Mouse (Mus musculus): ENCODE data around the gene Patz1. TPM values are rescaled to one million over a fixed set of nuclear protein-coding genes. Genes with fewer than 3 reads are reported as not detected.
A peak's percentile ranks its signal among the peaks of the same experiment; 100 is the strongest.

Patz1 gene
- 4.9 and 5.8 TPM in 2 replicates for polyA plus RNA-seq (2012; rRNA removed)

DNA sequence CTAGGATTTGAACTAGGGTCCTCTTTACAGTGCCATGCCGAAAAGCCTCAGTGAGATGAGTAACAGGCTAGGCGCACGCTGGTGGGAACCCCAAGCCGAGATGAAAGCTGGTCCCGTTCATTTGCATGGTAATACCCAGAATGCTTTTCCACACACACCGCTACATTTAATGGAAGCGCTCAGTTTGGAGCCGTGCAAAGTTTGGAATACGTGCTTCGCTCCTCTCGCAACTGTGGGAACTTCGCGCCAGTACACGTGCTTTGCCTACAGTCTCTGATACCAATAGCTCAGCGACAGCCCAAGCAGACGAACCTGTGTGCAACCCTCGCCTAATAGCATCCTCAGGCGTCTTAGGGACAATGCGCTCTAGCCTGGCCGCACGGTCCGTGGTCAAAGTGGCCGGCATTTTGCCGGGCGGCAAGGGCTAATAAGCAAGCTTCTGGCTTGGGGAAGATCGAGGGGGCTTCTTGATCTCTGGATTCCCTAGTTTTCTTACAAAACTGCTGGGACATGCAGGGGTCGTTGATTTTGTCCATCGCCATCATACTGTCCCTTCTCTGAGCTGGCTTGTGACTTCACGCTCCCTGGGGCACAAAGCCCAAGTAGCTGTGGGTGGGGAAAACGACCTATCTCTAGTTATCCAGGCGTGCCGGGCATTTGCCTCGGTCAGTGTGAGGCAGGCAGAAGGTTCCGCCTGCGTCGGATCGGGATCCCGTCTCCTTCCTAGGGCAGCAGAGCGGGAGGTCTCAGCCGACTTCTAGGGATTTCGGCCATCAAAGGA lies at the start of gene Patz1:
TSS of gene Patz1 (plus strand) at position 354 of the 781 bp plus-strand sequence.
- no peak for TF ChIP-seq CTCF (IDR thresholded peaks at IDR 0.05; ENCODE audit: control insufficient read depth, insufficient read depth, insufficient replicate concordance, low read depth, low read length)
- 0 out of 2 replicates have a peak, but pooled peaks have one; percentile 20 for TF ChIP-seq POLR2A (IDR thresholded peaks at IDR 0.05; ENCODE audit: control insufficient read depth, low read depth, low read length)
- Histone ChIP-seq H3K4me3 (ENCODE audit: control insufficient read depth, low read depth, low read length) (peak within 1 kb of the TSS; percentile 87), H3K4me1 (ENCODE audit: control insufficient read depth, insufficient read depth, low read length) (peaks cover 18% of the 10 kb centered on the region), H3K36me3 (ENCODE audit: control insufficient read depth, insufficient read depth, low read length) (no peaks in the 10 kb centered on the region), H3K27me3 (ENCODE audit: control insufficient read depth, insufficient read depth, low read length) (no peaks in the 10 kb centered on the region), H3K27ac (ENCODE audit: control insufficient read depth, insufficient read depth, low read depth, low read length) (peak within 1 kb of the TSS; percentile 88)

DNA sequence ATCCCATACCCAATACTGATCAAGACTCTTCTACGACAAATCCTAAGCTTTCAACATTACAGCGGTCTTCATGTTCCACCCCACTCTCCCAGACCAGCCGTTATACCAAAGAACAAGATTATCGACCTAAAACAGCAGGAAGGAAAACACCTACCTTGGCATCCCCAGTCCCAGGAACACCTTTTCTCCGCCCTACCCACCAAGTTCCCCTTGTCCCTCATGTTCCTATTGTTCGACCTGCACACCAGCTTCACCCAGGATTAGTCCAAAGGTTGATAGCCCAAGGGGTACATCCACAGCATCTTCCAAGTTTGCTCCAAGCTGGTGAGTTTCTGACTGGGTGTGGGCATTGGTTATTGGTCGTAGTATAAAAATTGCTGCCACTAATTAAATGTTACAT lies 46.3 kb upstream of the Patz1 start:
- no peak for TF ChIP-seq CTCF (IDR thresholded peaks at IDR 0.05; ENCODE audit: control insufficient read depth, insufficient read depth, insufficient replicate concordance, low read depth, low read length)
- TF ChIP-seq POLR2A (IDR thresholded peaks at IDR 0.05; ENCODE audit: control insufficient read depth, low read depth, low read length): no peak
- H3K36me3 ChIP-seq (ENCODE audit: control insufficient read depth, insufficient read depth, low read length): peaks cover 1% of the 10 kb centered on the region
- no peaks in the 10 kb centered on the region for H3K27me3 ChIP-seq (ENCODE audit: control insufficient read depth, insufficient read depth, low read length)
- H3K4me3 ChIP-seq (ENCODE audit: control insufficient read depth, low read depth, low read length): no peak overlapping the region
- no peak overlapping the region for H3K27ac ChIP-seq (ENCODE audit: control insufficient read depth, insufficient read depth, low read depth, low read length)
- no peaks in the 10 kb centered on the region for H3K4me1 ChIP-seq (ENCODE audit: control insufficient read depth, insufficient read depth, low read length)

DNA sequence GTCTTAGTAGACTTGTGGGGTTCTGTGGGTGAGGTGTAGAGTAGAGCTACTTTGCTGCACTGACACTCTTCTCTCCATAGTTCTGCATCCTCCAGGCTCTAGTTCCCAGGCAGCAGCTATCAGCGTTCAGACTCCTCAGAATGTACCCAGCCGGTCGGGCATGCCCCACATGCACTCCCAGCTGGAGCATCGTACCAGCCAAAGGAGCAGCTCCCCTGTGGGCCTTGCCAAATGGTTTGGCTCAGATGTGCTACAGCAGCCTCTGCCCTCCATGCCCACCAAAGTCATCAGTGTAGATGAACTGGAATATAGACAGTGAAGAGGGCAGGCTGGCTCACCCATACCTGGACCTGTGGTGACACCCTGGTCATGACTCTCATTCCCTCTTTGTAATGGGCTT lies 44.9 kb upstream of the Patz1 start:
- TF ChIP-seq POLR2A (IDR thresholded peaks at IDR 0.05; ENCODE audit: control insufficient read depth, low read depth, low read length) (no peak), CTCF (IDR thresholded peaks at IDR 0.05; ENCODE audit: control insufficient read depth, insufficient read depth, insufficient replicate concordance, low read depth, low read length) (no peak)
- Histone ChIP-seq H3K36me3 (ENCODE audit: control insufficient read depth, insufficient read depth, low read length) (peaks cover 1% of the 10 kb centered on the region), H3K27me3 (ENCODE audit: control insufficient read depth, insufficient read depth, low read length) (no peaks in the 10 kb centered on the region), H3K27ac (ENCODE audit: control insufficient read depth, insufficient read depth, low read depth, low read length) (no peak overlapping the region), H3K4me3 (ENCODE audit: control insufficient read depth, low read depth, low read length) (no peak overlapping the region), H3K4me1 (ENCODE audit: control insufficient read depth, insufficient read depth, low read length) (no peaks in the 10 kb centered on the region)

DNA sequence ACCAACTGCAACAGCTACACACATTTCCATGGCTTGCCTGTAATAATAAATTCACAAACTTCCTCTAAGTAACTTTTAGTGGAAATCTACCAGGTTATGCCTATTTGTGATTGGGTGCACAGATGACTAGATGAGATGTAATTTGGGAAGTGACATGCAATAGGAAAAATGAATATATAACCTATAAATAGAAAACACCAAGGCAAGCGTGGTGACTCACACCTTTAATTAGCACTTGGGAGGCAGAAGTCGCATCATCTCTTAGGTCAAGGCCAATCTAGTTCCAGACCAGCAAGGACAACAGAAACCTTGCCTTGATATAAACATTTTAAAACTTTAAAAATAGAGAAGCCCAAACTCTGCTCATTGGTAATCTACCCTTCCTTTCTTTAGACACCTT lies 41.3 kb upstream of the Patz1 start:
- Histone ChIP-seq H3K27ac (ENCODE audit: control insufficient read depth, insufficient read depth, low read depth, low read length) (no peak overlapping the region), H3K27me3 (ENCODE audit: control insufficient read depth, insufficient read depth, low read length) (no peaks in the 10 kb centered on the region), H3K4me3 (ENCODE audit: control insufficient read depth, low read depth, low read length) (no peak overlapping the region), H3K36me3 (ENCODE audit: control insufficient read depth, insufficient read depth, low read length) (peaks cover 1% of the 10 kb centered on the region), H3K4me1 (ENCODE audit: control insufficient read depth, insufficient read depth, low read length) (no peaks in the 10 kb centered on the region)
- TF ChIP-seq CTCF (IDR thresholded peaks at IDR 0.05; ENCODE audit: control insufficient read depth, insufficient read depth, insufficient replicate concordance, low read depth, low read length): no peak

DNA sequence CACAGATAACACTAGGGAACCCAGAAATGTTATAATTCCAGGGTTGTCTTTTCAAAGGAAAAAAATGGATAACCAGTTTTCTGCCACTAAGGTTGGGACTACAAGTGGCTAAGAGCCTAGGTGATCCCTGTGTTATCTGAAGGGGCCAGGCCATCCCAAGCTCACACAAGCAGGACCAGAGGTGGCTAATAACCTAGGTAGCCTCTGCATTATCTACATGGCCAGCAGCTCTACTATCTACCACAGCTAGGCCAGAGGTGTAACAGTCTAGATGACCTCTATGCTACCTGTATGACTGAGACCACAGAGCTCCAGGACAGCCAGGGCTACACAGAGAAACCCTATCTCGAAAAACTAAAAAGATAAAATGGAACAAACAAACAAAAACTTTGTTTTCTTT lies 29.1 kb upstream of the Patz1 start:
- H3K4me1 ChIP-seq (ENCODE audit: control insufficient read depth, insufficient read depth, low read length): no peaks in the 10 kb centered on the region
- H3K4me3 ChIP-seq (ENCODE audit: control insufficient read depth, low read depth, low read length): no peak overlapping the region
- TF ChIP-seq CTCF (IDR thresholded peaks at IDR 0.05; ENCODE audit: control insufficient read depth, insufficient read depth, insufficient replicate concordance, low read depth, low read length) (no peak), POLR2A (IDR thresholded peaks at IDR 0.05; ENCODE audit: control insufficient read depth, low read depth, low read length) (no peak)
- H3K27ac ChIP-seq (ENCODE audit: control insufficient read depth, insufficient read depth, low read depth, low read length): no peak overlapping the region
- H3K27me3 ChIP-seq (ENCODE audit: control insufficient read depth, insufficient read depth, low read length): no peaks in the 10 kb centered on the region
- peaks cover 4% of the 10 kb centered on the region for H3K36me3 ChIP-seq (ENCODE audit: control insufficient read depth, insufficient read depth, low read length)

DNA sequence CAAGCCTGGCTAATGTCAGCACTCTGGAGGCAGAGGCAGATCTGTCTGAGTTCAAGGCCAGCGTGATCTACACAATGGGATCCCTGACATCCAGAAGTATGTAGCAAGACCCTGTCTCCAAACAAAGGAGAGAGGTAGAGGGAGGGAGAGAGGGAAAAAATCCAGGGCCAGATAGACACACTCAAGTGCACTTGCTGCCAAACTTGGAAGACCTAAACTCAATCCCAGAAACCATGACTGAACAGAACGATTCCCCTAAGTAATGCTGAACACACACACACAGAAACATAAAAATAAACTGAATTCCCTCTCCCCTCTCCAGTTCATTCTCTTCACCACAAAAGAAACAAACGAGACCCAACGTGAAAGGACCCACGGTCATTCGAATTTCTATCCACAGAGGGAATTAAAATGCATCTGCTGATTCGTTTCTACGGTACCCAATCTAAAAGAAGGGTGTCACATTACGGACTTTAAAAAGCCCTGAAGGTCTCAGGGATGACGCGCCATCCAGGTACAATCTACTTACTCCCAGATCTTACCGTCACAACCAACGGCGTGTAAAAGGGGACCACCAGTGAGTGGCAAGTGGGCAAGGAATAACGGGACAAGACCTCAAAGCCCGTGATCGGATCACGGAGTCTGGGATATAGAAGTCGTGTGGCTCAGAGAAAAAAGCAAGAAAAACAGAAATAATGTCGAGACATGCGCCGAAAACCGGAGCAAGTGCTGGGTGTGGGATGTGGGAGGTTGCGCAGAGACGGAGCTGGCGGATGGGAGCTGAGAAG lies 23.2 kb upstream of the Patz1 start:
- Histone ChIP-seq H3K36me3 (ENCODE audit: control insufficient read depth, insufficient read depth, low read length) (peaks cover 2% of the 10 kb centered on the region), H3K27me3 (ENCODE audit: control insufficient read depth, insufficient read depth, low read length) (no peaks in the 10 kb centered on the region), H3K27ac (ENCODE audit: control insufficient read depth, insufficient read depth, low read depth, low read length) (peak overlapping the region; percentile 95), H3K4me3 (ENCODE audit: control insufficient read depth, low read depth, low read length) (peak overlapping the region; percentile 93), H3K4me1 (ENCODE audit: control insufficient read depth, insufficient read depth, low read length) (no peaks in the 10 kb centered on the region; the same call in 1 of the 2 replicates)
- TF ChIP-seq POLR2A (IDR thresholded peaks at IDR 0.05; ENCODE audit: control insufficient read depth, low read depth, low read length) (no peak), CTCF (IDR thresholded peaks at IDR 0.05; ENCODE audit: control insufficient read depth, insufficient read depth, insufficient replicate concordance, low read depth, low read length) (no peak)

DNA sequence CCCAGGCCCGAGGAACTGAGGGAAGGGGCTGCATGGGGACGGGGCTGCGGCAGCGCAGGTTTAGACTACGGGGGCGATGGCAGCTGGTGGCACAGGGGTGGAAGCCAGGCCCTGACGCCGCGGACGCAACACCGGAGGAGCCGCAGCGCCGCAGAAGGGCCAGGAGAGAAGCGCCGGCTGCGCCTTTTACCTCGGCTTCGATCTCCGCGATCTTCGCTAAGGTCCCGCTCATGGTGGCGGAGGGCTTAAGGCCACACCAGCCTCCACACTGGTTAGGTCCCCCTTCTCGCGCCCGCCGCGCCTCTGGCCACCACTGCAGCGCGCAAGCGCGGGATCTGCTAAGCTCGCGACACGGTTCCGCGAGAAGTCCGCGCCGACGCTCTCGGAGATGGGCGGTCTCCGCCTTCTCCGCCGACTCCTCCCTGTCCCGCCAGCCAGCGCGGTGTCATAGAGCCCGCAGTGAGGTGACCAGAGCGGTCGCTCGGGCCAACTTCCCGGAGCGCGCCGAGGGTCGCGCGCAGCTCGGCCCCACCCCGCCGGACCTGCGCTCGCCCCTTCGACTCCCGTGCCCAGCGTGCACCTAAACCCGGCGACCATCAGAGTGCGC lies 22.5 kb upstream of the Patz1 start, which contains the start of gene Drg1:
TSS of gene Drg1 (minus strand) at position 337 of the 607 bp plus-strand sequence.
- TF ChIP-seq CTCF (IDR thresholded peaks at IDR 0.05; ENCODE audit: control insufficient read depth, insufficient read depth, insufficient replicate concordance, low read depth, low read length) (no peak), POLR2A (IDR thresholded peaks at IDR 0.05; ENCODE audit: control insufficient read depth, low read depth, low read length) (peak; percentile 95)
- Histone ChIP-seq H3K4me3 (ENCODE audit: control insufficient read depth, low read depth, low read length) (peak within 1 kb of the TSS; percentile 93), H3K4me1 (ENCODE audit: control insufficient read depth, insufficient read depth, low read length) (no peaks in the 10 kb centered on the region; the same call in 1 of the 2 replicates), H3K36me3 (ENCODE audit: control insufficient read depth, insufficient read depth, low read length) (peaks cover 2% of the 10 kb centered on the region), H3K27ac (ENCODE audit: control insufficient read depth, insufficient read depth, low read depth, low read length) (peak within 1 kb of the TSS; percentile 95), H3K27me3 (ENCODE audit: control insufficient read depth, insufficient read depth, low read length) (no peaks in the 10 kb centered on the region)
